In the genomic region with DNA sequence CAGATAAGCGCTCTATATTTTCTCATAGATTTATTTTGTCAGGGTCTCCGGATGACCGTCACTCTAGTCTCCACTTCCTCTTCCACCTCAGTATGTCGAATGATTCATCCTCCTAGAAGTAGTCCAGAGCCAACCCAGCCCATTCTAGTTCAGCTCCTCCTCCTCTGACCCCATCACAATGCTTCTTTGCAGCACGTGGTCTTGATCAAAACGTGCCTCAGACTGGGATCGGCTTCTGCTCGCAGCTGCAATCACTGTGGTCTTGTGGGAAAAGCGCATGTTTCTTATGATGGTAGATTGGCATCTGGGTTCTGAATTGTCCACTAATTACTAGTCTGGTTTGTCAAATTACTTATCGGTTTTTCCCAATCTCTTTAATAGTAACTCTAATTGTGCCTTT, we compare ENCODE assay signal across 13 mouse cellular contexts.
"Had no signal": no experiment of that assay in that cellular context is flagged by ENCODE, and none has a peak within 500 bp of the region (broad histone marks: within the 10 kb centered on the region; RNA-seq: fewer than 3 reads in every experiment).

No protein-coding gene starts in this region.

- H3K4me3 ChIP-seq: megakaryocyte, embryonic 14.5 days; neural tube, embryonic 13.5 days had no signal

- H3K4me2 ChIP-seq: liver, embryonic 11.5 days; lung, embryonic 14.5 days; midbrain, embryonic 11.5 days; neural tube, embryonic 13.5 days had no signal

- H3K36me3 ChIP-seq: neural tube, embryonic 13.5 days had no signal

- H3K27me3 ChIP-seq: megakaryocyte, embryonic 14.5 days; neural tube, embryonic 13.5 days had no signal

- ATAC-seq: midbrain, embryonic 16.5 days had no signal

- DNase-seq: kidney, postnatal 14 days; left cerebral cortex, postnatal 4 days; lung, embryonic 14.5 days; lung, postnatal 10 days; right cerebral cortex, adult 18-20 months; right cerebral cortex, postnatal 25 days; thymus, postnatal 36 days had no signal

- H3K9ac ChIP-seq: lung, embryonic 14.5 days; neural tube, embryonic 13.5 days had no signal

- H3K4me1 ChIP-seq: megakaryocyte, embryonic 14.5 days had no signal

- H3K9me3 ChIP-seq: neural tube, embryonic 13.5 days had no signal

- H3K27ac ChIP-seq: macrophage; neural tube, embryonic 13.5 days had no signal
